Mouse (Mus musculus) midbrain, embryonic 11.5 days (tissue): ENCODE results near the gene Tjp2. TPM values are rescaled to one million over a fixed set of nuclear protein-coding genes. Genes with fewer than 3 reads are reported as not detected.

Source experiments
- ATAC-seq: fragments of 200-750 bp; cut with Nextera tagmentation; 2 replicates; pipeline ENCODE4 v1.8.0; 2017; ENCODE audit warnings: moderate TSS enrichment, moderate library complexity; ENCODE audit not compliant: low FRiP score
- DNase-seq: peaks from one replicate; pipeline ENCODE4 v3.0.0; 2015; ENCODE audit warnings: low spot score; ENCODE audit errors: missing footprints
- H3K27ac ChIP-seq: fragments of 300-500 bp; sonication (generic); 2 replicates; pipeline ENCODE4 v1.5.1; 2014; ENCODE audit warnings: low read depth, low read length
- H3K27me3 ChIP-seq: fragments of 300-500 bp; sonication (generic); 2 replicates; pipeline ENCODE4 v1.6.1; 2014; ENCODE audit warnings: mild to moderate bottlenecking, low read length, moderate library complexity, mixed read lengths; ENCODE audit not compliant: control insufficient read depth, insufficient read depth
- H3K36me3 ChIP-seq: fragments of 300-500 bp; sonication (generic); 2 replicates; pipeline ENCODE4 v1.6.1; 2014; ENCODE audit warnings: mild to moderate bottlenecking, low read length, moderate library complexity, mixed read lengths; ENCODE audit not compliant: control insufficient read depth, insufficient read depth
- H3K4me1 ChIP-seq: fragments of 300-500 bp; sonication (generic); 2 replicates; pipeline ENCODE4 v1.6.1; 2014; ENCODE audit warnings: low read length; ENCODE audit not compliant: control insufficient read depth, insufficient read depth
- H3K4me2 ChIP-seq: fragments of 300-500 bp; sonication (generic); 2 replicates; pipeline ENCODE4 v1.6.1; 2014; ENCODE audit warnings: mild to moderate bottlenecking, moderate library complexity
- H3K4me3 ChIP-seq: fragments of 300-500 bp; sonication (generic); 2 replicates; pipeline ENCODE4 v1.5.1; 2014; ENCODE audit warnings: low read depth, low read length
- H3K9ac ChIP-seq: fragments of 300-500 bp; sonication (generic); 2 replicates; pipeline ENCODE4 v1.6.1; 2014; ENCODE audit warnings: low read length
- H3K9me3 ChIP-seq: fragments of 300-500 bp; sonication (generic); 2 replicates; pipeline ENCODE4 v1.6.1; 2016; ENCODE audit warnings: low read length; ENCODE audit not compliant: control insufficient read depth
- WGBS: fragments of 180-500 bp; shearing (Covaris S2); extraction: QIAGEN DNeasy Blood & Tissue Kit; methylation state at CpG from one replicate; pipeline ENCODE4 v1.1.7; 2014; 5-methylcytosine and 5-hydroxymethylcytosine counted together
- polyA plus RNA-seq: library from polyadenylated mRNA; unstranded; fragments of >200 nt; fragmentation: Nextera tagmentation; extraction: Ambion mirVana; gene quantifications from 2 replicates; pipeline ENCODE4 v1.2.1, GENCODE M21; 2014

Gene Tjp2
- polyA plus RNA-seq, 1 experiment from 2014 or later: 23.0 TPM

DNA sequence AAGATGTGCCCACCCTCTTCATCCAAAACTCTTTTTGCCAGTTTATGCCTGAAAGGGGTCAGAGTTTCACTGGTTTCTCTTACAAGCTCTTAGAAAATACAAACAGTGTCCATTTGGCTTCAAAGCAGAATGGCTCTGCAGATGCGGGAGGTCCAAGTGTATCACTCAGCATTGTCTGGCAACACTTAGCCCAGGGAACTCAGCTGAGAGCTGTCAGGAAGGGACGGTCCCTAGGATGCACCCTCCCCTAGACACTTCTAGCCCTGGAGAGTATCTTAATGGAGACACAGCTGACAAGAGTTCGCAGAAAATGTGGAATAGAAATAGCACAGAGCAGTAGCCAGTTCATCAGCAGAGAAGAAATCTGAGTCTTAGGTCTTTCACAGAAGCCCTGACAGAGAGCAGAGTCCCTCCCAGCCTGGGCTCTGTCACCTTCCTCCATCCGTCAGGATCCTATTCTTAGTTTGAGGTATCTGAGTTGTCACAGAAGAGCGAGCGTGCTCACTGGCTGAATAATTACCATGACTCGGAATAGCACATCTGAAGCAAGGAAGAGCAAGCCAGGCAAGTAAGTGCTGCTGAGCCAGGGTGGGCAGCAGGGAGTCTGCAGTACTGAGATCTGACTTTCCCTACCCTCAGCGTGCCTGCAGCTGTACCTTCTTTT lies 144.3 kb downstream of the Tjp2 start:
- H3K9ac ChIP-seq: no peak overlapping the region
- DNase-seq (peak; percentile 62), ATAC-seq (no peak)
- no peaks in the 10 kb centered on the region for H3K36me3 ChIP-seq
- 53% methylated on average over 8 of the region's 8 CpGs for WGBS
- H3K27me3 ChIP-seq: no peaks in the 10 kb centered on the region
- no peaks in the 10 kb centered on the region for H3K4me1 ChIP-seq
- no peaks in the 10 kb centered on the region for H3K9me3 ChIP-seq
- no peak overlapping the region for H3K4me3 ChIP-seq
- no peak overlapping the region for H3K4me2 ChIP-seq
- no peak overlapping the region for H3K27ac ChIP-seq

GRCm38 (mm10) chr19:24077658-24078057 lies 147.2 kb downstream of the Tjp2 start:
- no peaks in the 10 kb centered on the region for H3K9me3 ChIP-seq
- peak; percentile 57 for DNase-seq
- H3K27me3 ChIP-seq: no peaks in the 10 kb centered on the region
- no peak overlapping the region for H3K4me2 ChIP-seq
- H3K36me3 ChIP-seq: no peaks in the 10 kb centered on the region
- H3K4me3 ChIP-seq: no peak overlapping the region
- no peak for ATAC-seq
- 91% methylated on average over 3 of the region's 3 CpGs for WGBS
- no peak overlapping the region for H3K9ac ChIP-seq
- no peak overlapping the region for H3K27ac ChIP-seq
- H3K4me1 ChIP-seq: no peaks in the 10 kb centered on the region

- Histone ChIP-seq H3K4me1 (no peaks in the 10 kb centered on the region), H3K27ac (no peak overlapping the region), H3K9ac (no peak overlapping the region), H3K4me2 (no peak overlapping the region), H3K4me3 (no peak overlapping the region), H3K27me3 (no peaks in the 10 kb centered on the region), H3K9me3 (no peaks in the 10 kb centered on the region), H3K36me3 (no peaks in the 10 kb centered on the region)
- WGBS: 92% methylated on average over 7 of the region's 7 CpGs
- ATAC-seq (no peak), DNase-seq (peak; percentile 73)
These were observed 148.3 kb downstream of the Tjp2 start for GRCm38 (mm10) chr19:24076536-24076935.

DNA sequence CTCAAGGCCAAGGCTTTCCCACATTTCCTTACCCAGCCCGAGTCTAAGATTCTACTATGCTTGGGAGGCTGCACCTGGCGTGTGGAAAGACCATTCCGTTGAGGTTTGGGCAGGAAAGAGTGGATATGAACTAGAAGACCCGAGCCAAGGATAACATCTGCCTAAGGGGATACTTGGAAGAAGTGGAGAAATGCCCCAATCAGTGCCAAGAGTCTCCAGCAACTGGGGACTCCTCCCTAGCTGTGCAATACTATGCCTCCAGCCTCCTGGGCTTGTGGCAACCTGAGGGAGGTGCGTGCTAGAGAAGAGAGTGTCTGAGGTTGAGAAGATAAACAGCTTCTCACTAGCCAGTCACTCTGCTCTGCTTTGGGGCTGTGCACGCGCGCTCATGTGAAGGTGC lies 148.9 kb downstream of the Tjp2 start:
- Histone ChIP-seq H3K36me3 (no peaks in the 10 kb centered on the region), H3K4me2 (no peak overlapping the region), H3K27me3 (no peaks in the 10 kb centered on the region), H3K4me3 (no peak overlapping the region), H3K9me3 (no peaks in the 10 kb centered on the region), H3K9ac (no peak overlapping the region), H3K27ac (no peak overlapping the region), H3K4me1 (no peaks in the 10 kb centered on the region)
- no peak for ATAC-seq
- WGBS: 89% methylated on average over 8 of the region's 8 CpGs
- DNase-seq: peak; percentile 10

DNA sequence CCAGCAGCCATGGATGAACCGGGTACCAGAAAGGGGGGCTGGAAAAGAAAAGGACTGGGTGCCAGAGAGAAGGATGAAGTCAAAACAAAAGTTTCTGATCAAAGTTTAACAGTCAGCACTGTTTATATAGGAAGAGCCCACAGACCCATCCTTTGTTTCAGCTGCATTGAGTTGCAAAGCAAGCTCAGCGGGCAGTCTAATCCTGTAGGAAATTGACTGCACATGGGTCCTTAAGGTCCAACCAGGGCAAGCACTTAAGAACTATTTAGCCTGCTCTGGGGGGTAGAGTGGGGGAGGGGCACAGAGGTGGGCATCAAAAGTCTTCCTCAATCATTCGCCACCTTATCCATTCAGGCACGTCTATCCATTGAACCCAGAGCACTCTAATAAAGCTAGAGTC lies 151.7 kb downstream of the Tjp2 start:
- DNase-seq (no peak), ATAC-seq (no peak)
- Histone ChIP-seq H3K9me3 (no peaks in the 10 kb centered on the region), H3K4me1 (no peaks in the 10 kb centered on the region), H3K27me3 (no peaks in the 10 kb centered on the region), H3K4me2 (no peak overlapping the region), H3K27ac (no peak overlapping the region), H3K9ac (no peak overlapping the region), H3K4me3 (no peak overlapping the region), H3K36me3 (no peaks in the 10 kb centered on the region)
- WGBS: 45% methylated on average over 4 of the region's 4 CpGs

- Histone ChIP-seq H3K9ac (no peak overlapping the region), H3K4me2 (no peak overlapping the region), H3K27me3 (no peaks in the 10 kb centered on the region), H3K4me3 (no peak overlapping the region), H3K9me3 (no peaks in the 10 kb centered on the region), H3K4me1 (no peaks in the 10 kb centered on the region), H3K36me3 (no peaks in the 10 kb centered on the region), H3K27ac (no peak overlapping the region)
- WGBS: 57% methylated on average over 12 of the region's 12 CpGs
- DNase-seq (peak; percentile 78), ATAC-seq (no peak)
These were observed 160.4 kb downstream of the Tjp2 start for GRCm38 (mm10) chr19:24064348-24064895.

DNA sequence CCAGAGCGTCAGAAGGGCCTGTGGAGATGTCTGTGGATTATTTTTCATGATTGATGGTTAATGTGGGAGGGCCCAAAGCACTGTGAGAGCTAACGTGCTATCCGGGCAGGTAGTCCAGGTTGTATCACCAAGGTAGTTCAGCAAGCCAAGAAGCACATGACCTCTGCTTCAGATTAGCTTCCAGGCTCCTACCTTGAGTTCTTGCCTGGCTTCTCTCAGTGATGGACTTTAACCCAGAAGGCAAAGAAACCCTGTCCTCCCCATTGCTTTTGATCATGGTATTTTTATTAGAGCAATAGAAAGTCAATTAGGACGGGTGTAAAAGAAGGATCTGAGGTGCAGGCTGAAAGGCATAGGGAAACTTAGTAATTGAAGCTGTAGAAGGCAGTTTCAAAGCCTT lies 161.2 kb downstream of the Tjp2 start:
- no peak for ATAC-seq
- Histone ChIP-seq H3K27me3 (no peaks in the 10 kb centered on the region), H3K36me3 (no peaks in the 10 kb centered on the region), H3K9ac (no peak overlapping the region), H3K4me1 (no peaks in the 10 kb centered on the region), H3K4me3 (no peak overlapping the region), H3K27ac (no peak overlapping the region), H3K9me3 (no peaks in the 10 kb centered on the region), H3K4me2 (no peak overlapping the region)
- 83% methylated on average over 4 of the region's 4 CpGs for WGBS
- peak; percentile 26 for DNase-seq

DNA sequence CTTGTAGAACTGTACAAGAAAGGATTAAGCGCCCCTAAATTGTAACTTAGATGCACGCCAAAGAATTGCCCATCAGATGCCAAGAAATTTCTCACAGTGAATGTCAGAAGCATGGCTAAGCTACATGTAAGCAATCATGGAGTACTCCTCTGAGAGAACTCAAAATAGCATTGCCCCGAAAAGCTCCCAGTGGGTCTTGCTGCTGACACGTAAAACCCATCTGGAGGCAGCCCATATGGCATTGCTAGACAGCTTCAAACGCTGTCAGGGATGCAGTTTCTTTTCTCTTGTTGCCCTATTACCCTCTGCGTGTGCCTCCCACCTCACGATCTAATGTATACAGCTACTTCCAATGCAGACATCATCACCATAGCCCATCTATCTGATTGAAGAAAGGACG lies 166.0 kb downstream of the Tjp2 start:
- WGBS: 89% methylated on average over 8 of the region's 8 CpGs
- no peak for ATAC-seq

DNA sequence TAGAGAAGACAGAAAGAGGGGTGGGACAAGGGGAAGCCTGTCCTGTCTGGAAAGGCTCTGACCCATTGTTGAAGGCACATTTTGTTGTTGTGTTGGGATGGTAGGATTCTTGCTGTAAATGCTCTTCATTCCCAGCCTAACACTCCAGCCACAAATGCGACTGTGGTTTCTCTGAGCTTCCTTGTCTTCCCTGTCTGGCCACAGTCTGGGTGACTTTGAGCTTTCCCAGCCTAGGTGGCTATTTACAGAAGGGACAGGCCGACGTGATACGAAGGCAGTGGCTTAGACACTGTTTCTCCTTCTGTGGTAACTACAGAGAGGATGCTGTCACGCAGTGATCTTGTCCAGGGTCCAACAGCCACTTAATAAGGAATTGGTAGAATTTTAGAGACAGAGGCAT lies 166.8 kb downstream of the Tjp2 start:
- Histone ChIP-seq H3K27ac (no peak overlapping the region), H3K4me2 (no peak overlapping the region), H3K36me3 (no peaks in the 10 kb centered on the region), H3K9ac (no peak overlapping the region), H3K4me1 (no peaks in the 10 kb centered on the region), H3K27me3 (no peaks in the 10 kb centered on the region), H3K4me3 (no peak overlapping the region), H3K9me3 (no peaks in the 10 kb centered on the region)
- WGBS: 93% methylated on average over 5 of the region's 5 CpGs
- DNase-seq (peak; percentile 53), ATAC-seq (no peak)

More for the DNA sequence above, 166.0 kb downstream of the Tjp2 start:
- DNase-seq: peak; percentile 19
- Histone ChIP-seq H3K9ac (no peak overlapping the region), H3K36me3 (no peaks in the 10 kb centered on the region), H3K4me2 (no peak overlapping the region), H3K4me1 (no peaks in the 10 kb centered on the region), H3K4me3 (no peak overlapping the region), H3K27me3 (no peaks in the 10 kb centered on the region), H3K9me3 (no peaks in the 10 kb centered on the region), H3K27ac (no peak overlapping the region)
